34 mouse cellular contexts compared by ENCODE assay signal in genomic region chr3:66762446-66762845, GRCm38 (mm10).
"Had no signal": no experiment of that assay in that cellular context is flagged by ENCODE, and none has a peak within 500 bp of the region (broad histone marks: within the 10 kb centered on the region; RNA-seq: fewer than 3 reads in every experiment).

No protein-coding gene starts in this region.

- ATAC-seq: hindbrain, embryonic 16.5 days; hindbrain, postnatal 0 days; inflammation-experienced regulatory T-cells, adult 6 months; intestine, embryonic 15.5 days; intestine, embryonic 16.5 days; intestine, postnatal 0 days had no signal

- H3K9ac ChIP-seq: heart, embryonic 12.5 days; heart, embryonic 13.5 days; heart, embryonic 15.5 days; hindbrain, embryonic 12.5 days; hindbrain, embryonic 13.5 days; hindbrain, embryonic 14.5 days; hindbrain, embryonic 15.5 days; intestine, embryonic 15.5 days; kidney, embryonic 15.5 days had no signal

- H3K4me2 ChIP-seq: heart, embryonic 12.5 days; heart, embryonic 13.5 days; heart, embryonic 15.5 days; hindbrain, embryonic 12.5 days; hindbrain, embryonic 13.5 days; hindbrain, embryonic 14.5 days; hindbrain, embryonic 15.5 days; intestine, embryonic 15.5 days; kidney, embryonic 15.5 days had no signal

- H3K4me1 ChIP-seq: heart, embryonic 12.5 days; hindbrain, embryonic 10.5 days; hindbrain, embryonic 12.5 days; hindbrain, embryonic 13.5 days; hindbrain, embryonic 15.5 days; intestine, embryonic 15.5 days; kidney, embryonic 15.5 days had no signal

- DNase-seq: heart, postnatal 10 days; heart, postnatal 14 days; heart, postnatal 36 days; heart, postnatal 4 days; kidney, adult 11 months; kidney, adult 18-20 months; kidney, adult 2 months; kidney, adult 8-10 months; kidney, adult 9 months; kidney, postnatal 10 days; kidney, postnatal 14 days; kidney, postnatal 25 days; kidney, postnatal 36 days; kidney, postnatal 4 days; layer of hippocampus, adult 9-11 months; layer of hippocampus, postnatal 36 days had no signal

- H3K9me3 ChIP-seq: heart, embryonic 12.5 days; heart, embryonic 13.5 days; heart, embryonic 15.5 days; hindbrain, embryonic 10.5 days; hindbrain, embryonic 12.5 days; hindbrain, embryonic 13.5 days; hindbrain, embryonic 15.5 days; intestine, embryonic 15.5 days; kidney, embryonic 15.5 days had no signal

- H3K27ac ChIP-seq: heart, embryonic 13.5 days; heart, embryonic 15.5 days; hindbrain, embryonic 10.5 days; hindbrain, embryonic 12.5 days; hindbrain, embryonic 13.5 days; hindbrain, embryonic 14.5 days; hindbrain, embryonic 15.5 days; hindbrain, postnatal 0 days; intestine, embryonic 15.5 days; kidney, embryonic 15.5 days; kidney, postnatal 0 days; layer of hippocampus, adult 2 months; left cerebral cortex, adult 2 months had no signal

- H3K4me3 ChIP-seq: heart, embryonic 12.5 days; heart, embryonic 13.5 days; heart, embryonic 15.5 days; hindbrain, embryonic 10.5 days; hindbrain, embryonic 12.5 days; hindbrain, embryonic 13.5 days; hindbrain, embryonic 15.5 days; intestine, embryonic 15.5 days; kidney, embryonic 15.5 days; layer of hippocampus, adult 2 months; left cerebral cortex, adult 2 months had no signal

- H3K36me3 ChIP-seq: heart, embryonic 12.5 days; heart, embryonic 13.5 days; heart, embryonic 15.5 days; hindbrain, embryonic 10.5 days; hindbrain, embryonic 12.5 days; hindbrain, embryonic 13.5 days; hindbrain, embryonic 15.5 days; intestine, embryonic 15.5 days; kidney, embryonic 15.5 days had no signal

- H3K27me3 ChIP-seq: heart, embryonic 12.5 days; heart, embryonic 13.5 days; heart, embryonic 15.5 days; hindbrain, embryonic 12.5 days; hindbrain, embryonic 15.5 days; intestine, embryonic 15.5 days had no signal
